Mouse (Mus musculus) forebrain, embryonic 16.5 days (tissue): ENCODE measurements around the gene Cenpe. TPM values are rescaled to one million over a fixed set of nuclear protein-coding genes. Genes with fewer than 3 reads are reported as not detected.

ENCODE experiments used
- ATAC-seq: fragments of 200-750 bp; cut with Nextera tagmentation; 2 replicates; pipeline ENCODE4 v1.8.0; 2017; ENCODE audit warnings: mild to moderate bottlenecking, moderate library complexity
- H3K27ac ChIP-seq: fragments of 300-500 bp; sonication (generic); 2 replicates; pipeline ENCODE4 v1.5.1; 2014; ENCODE audit warnings: low read length, control low read depth
- H3K27me3 ChIP-seq: fragments of 300-500 bp; sonication (generic); replicated peaks from 2 replicates; pipeline ENCODE4 v1.6.1; 2014; ENCODE audit warnings: low read length; ENCODE audit not compliant: control insufficient read depth, insufficient read depth
- H3K36me3 ChIP-seq: fragments of 300-500 bp; sonication (generic); 2 replicates; pipeline ENCODE4 v1.6.1; 2014; ENCODE audit not compliant: control insufficient read depth, insufficient read depth
- H3K4me1 ChIP-seq: fragments of 300-500 bp; sonication (generic); replicated peaks from 2 replicates; pipeline ENCODE4 v1.6.1; 2014; ENCODE audit warnings: low read length; ENCODE audit not compliant: control insufficient read depth, insufficient read depth
- H3K4me2 ChIP-seq: fragments of 300-500 bp; sonication (generic); 2 replicates; pipeline ENCODE4 v1.6.1; 2014; ENCODE audit warnings: mild to moderate bottlenecking, low read length, control low read depth
- H3K4me3 ChIP-seq: fragments of 300-500 bp; sonication (generic); replicated peaks from 2 replicates; pipeline ENCODE4 v1.5.1; 2014; ENCODE audit warnings: mild to moderate bottlenecking, low read length, control low read depth
- H3K9ac ChIP-seq: fragments of 300-500 bp; sonication (generic); replicated peaks from 2 replicates; pipeline ENCODE4 v1.6.1; 2014; ENCODE audit warnings: low read depth, low read length, control low read depth
- H3K9me3 ChIP-seq: fragments of 300-500 bp; sonication (generic); 2 replicates; pipeline ENCODE4 v1.6.1; 2016; ENCODE audit warnings: low read length; ENCODE audit not compliant: control insufficient read depth
- WGBS: fragments of 180-500 bp; shearing (Covaris S2); extraction: QIAGEN DNeasy Blood & Tissue Kit; methylation state at CpG from one replicate; pipeline ENCODE4 v1.1.7; 2014; 5-methylcytosine and 5-hydroxymethylcytosine counted together
- polyA plus RNA-seq: library from polyadenylated mRNA; unstranded; fragments of >200 nt; fragmentation: Nextera tagmentation; extraction: Ambion mirVana; gene quantifications from 2 replicates; pipeline ENCODE4 v1.2.1, GENCODE M21; 2015

Gene Cenpe
- polyA plus RNA-seq, 1 experiment from 2014 or later: 10.5 TPM

DNA sequence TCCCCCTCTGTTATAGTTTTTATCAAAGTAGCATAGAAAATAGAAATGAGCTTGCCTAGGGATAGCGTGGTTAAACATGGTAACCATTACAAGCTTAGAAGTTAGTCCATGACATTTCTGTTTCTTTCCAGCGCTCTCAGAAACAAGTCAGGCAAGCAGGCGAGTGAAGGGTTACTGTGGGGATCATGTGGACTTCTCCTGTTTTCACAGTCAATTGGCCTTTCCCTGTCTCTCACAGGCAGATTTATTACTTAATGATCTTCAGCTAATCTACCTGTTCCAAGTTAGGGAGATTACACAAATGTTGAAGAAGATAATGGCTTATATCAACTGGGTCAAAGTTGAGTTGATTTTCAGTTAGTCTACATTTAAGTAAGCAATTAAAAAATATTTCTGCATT is 20.1 kb downstream of the Cenpe start:
- ATAC-seq: no peak
- Histone ChIP-seq H3K4me3 (no peak overlapping the region), H3K4me2 (no peak overlapping the region), H3K27me3 (no peaks in the 10 kb centered on the region), H3K4me1 (no peaks in the 10 kb centered on the region), H3K9ac (no peak overlapping the region), H3K9me3 (no peaks in the 10 kb centered on the region), H3K36me3 (peaks cover 7% of the 10 kb centered on the region), H3K27ac (no peak overlapping the region)
- WGBS: 94% methylated on average over 3 of the region's 3 CpGs

DNA sequence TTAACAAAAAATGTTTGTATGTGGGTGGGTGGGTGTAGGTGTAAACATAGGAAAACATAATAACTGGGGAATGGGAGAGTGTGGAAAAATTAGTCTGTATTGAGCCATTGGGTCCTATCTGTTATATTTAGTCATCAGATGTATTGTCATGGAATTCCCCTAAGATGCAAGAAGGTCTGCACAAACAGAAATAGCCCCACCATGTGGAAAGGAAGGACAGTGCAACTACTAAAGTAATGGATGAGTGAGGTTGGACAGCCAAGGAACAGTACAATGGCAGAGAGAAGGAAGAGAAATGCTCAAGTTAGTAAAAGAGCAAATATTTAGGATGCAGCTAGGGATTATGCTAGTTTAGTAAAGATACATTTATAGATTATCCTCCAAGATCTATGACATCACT is 33.4 kb downstream of the Cenpe start:
- ATAC-seq: 0 out of 2 replicates have a peak, but pooled peaks have one; percentile 38
- no peak overlapping the region for H3K27ac ChIP-seq
- H3K27me3 ChIP-seq: no peaks in the 10 kb centered on the region
- H3K4me3 ChIP-seq: no peak overlapping the region
- H3K4me2 ChIP-seq: no peak overlapping the region
- H3K4me1 ChIP-seq: no peaks in the 10 kb centered on the region
- H3K9ac ChIP-seq: no peak overlapping the region
- no peaks in the 10 kb centered on the region for H3K9me3 ChIP-seq
- H3K36me3 ChIP-seq: peaks cover 9% of the 10 kb centered on the region

DNA sequence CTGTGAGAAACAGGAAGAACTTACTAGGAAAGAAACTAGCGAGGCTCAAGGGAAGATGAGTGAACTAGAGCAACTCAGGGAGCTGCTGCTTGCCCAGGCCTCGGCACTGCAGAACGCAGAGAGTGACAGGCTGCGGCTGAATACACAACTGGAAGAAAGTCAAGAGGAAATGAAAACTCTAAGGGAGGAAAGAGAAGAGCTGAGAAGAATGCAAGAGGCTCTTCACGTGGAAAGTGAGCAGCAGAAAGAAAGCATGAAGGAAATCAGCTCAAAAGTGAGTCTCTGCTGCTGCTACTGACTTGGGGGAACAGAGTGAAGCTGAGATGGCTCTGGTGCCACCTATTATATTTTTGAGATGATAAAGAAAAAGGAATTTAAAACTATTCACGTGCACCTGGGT is 34.5 kb downstream of the Cenpe start:
- no peak overlapping the region for H3K27ac ChIP-seq
- peaks cover 7% of the 10 kb centered on the region for H3K36me3 ChIP-seq
- 93% methylated on average over 6 of the region's 6 CpGs for WGBS
- no peak overlapping the region for H3K9ac ChIP-seq
- no peaks in the 10 kb centered on the region for H3K9me3 ChIP-seq
- ATAC-seq: no peak
- H3K4me2 ChIP-seq: no peak overlapping the region
- H3K4me3 ChIP-seq: no peak overlapping the region
- H3K27me3 ChIP-seq: no peaks in the 10 kb centered on the region
- no peaks in the 10 kb centered on the region for H3K4me1 ChIP-seq

DNA sequence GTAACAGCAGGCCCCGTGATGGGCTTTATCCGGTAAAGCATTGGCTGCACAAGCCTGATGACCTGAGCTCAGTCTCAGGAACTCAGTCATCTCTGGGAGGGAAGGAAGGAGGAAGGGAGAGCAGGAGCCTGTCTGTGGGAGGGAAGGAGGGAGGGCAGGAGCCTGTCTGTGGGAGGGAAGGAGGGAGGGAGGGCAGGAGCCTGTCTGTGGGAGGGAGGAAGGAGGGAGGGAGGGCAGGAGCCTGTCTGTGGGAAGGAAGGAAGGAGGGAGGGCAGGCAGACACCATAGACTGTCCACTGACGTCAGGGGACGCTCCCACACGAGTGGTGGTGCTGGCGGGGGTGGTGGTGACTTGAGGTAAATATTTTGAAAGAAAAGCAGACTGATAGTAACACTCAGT is 36.8 kb downstream of the Cenpe start:
- no peaks in the 10 kb centered on the region for H3K27me3 ChIP-seq
- H3K36me3 ChIP-seq: peaks cover 5% of the 10 kb centered on the region; the same call in 1 of the 2 replicates
- no peak overlapping the region for H3K9ac ChIP-seq
- H3K4me3 ChIP-seq: no peak overlapping the region
- H3K9me3 ChIP-seq: no peaks in the 10 kb centered on the region
- WGBS: 81% methylated on average over 6 of the region's 6 CpGs
- no peak overlapping the region for H3K4me2 ChIP-seq
- H3K27ac ChIP-seq: no peak overlapping the region
- ATAC-seq: no peak; the same call in 1 of the 2 replicates
- no peaks in the 10 kb centered on the region for H3K4me1 ChIP-seq

DNA sequence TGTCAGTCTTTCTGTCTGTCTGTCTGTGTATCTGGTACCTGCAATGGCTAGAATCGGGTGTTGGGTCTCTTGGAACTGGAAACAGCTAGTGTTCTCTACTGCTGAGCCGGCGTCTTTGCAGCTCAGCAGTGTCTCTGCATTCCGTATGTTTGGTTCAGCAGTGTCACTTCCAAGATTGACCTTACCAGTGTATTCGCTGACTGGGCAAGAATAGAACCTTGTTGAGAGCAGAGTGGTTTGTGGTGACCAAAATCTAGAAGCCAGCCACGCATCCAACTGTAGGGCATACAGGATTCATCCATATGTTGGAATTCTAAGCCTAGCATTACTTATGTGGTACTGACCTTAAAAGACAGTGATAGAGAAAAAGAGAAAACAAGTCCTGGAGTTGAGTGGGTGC is 39.5 kb downstream of the Cenpe start:
- Histone ChIP-seq H3K9me3 (no peaks in the 10 kb centered on the region), H3K9ac (no peak overlapping the region), H3K4me1 (no peaks in the 10 kb centered on the region), H3K27ac (no peak overlapping the region), H3K4me2 (no peak overlapping the region), H3K4me3 (no peak overlapping the region), H3K36me3 (peaks cover 5% of the 10 kb centered on the region; the same call in 1 of the 2 replicates), H3K27me3 (no peaks in the 10 kb centered on the region)
- 92% methylated on average over 6 of the region's 6 CpGs for WGBS
- no peak for ATAC-seq

DNA sequence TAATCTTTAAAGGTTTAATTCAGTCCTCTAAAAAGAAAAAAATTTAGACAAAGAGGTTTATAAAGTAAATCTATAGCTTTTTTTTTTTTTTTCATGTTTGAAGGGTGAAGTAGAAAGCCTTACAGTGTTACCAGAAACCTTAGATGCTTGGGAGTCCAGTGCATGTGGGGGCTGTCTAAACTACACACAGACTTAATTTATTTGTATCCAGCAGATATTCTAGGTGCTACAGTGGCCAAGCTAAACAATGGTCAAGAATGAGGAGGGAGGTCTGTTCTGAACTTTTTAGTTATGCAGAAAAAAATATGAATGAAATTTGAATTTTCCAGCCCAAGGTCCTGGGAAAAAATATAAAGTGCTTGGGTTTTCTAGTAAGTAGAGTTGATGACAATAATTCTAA is 42.4 kb downstream of the Cenpe start:
- no peak for ATAC-seq
- Histone ChIP-seq H3K36me3 (0 out of 2 replicates have a peak, but pooled peaks cover 2% of the 10 kb centered on the region), H3K9ac (no peak overlapping the region), H3K4me1 (no peaks in the 10 kb centered on the region), H3K27ac (no peak overlapping the region), H3K27me3 (no peaks in the 10 kb centered on the region), H3K4me2 (no peak overlapping the region), H3K4me3 (no peak overlapping the region), H3K9me3 (no peaks in the 10 kb centered on the region)

DNA sequence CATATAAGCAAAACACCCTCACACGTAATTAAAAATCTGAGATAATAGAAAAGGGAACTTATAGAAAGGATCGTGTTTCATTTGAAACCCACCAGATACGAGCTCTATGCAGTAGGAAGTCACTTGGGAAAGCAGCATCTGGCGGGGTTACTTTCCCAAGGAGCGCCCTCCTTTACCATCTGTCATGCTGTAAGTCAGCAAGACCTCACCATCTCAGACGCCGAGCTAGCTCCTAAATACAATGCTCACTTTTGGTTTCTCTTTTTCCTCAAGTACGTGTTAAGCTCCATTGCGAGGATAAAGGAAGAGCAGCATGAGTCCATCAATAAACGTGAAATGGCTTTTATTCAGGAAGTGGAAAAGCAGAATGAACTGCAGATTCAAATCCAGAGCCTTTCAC is 46.6 kb downstream of the Cenpe start:
- H3K36me3 ChIP-seq: no peaks in the 10 kb centered on the region
- no peaks in the 10 kb centered on the region for H3K9me3 ChIP-seq
- H3K9ac ChIP-seq: no peak overlapping the region
- H3K27ac ChIP-seq: no peak overlapping the region
- H3K4me1 ChIP-seq: no peaks in the 10 kb centered on the region
- no peak overlapping the region for H3K4me2 ChIP-seq
- H3K27me3 ChIP-seq: no peaks in the 10 kb centered on the region
- WGBS: 80% methylated on average over 10 of the region's 10 CpGs
- H3K4me3 ChIP-seq: no peak overlapping the region
- no peak for ATAC-seq

DNA sequence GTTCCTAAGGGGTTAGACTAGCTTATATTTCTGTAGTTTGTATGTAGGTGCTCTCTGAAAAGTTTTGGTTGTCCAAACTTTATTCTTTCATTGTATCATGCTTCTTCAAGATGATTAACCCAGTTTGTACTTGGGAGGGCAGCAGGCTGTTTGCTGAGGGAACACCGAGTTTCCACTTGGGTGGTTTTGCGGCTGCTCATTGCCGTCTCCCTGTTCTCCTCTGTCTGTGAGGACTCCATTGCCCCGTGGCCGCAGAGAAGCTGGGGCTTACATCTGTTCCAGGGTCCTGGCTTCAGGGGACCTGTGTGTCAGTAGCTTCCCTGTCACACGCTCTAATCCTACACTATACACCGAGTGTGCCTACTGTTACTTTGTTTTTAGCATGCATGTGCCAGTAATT is 47.9 kb downstream of the Cenpe start:
- H3K4me3 ChIP-seq: no peak overlapping the region
- no peaks in the 10 kb centered on the region for H3K9me3 ChIP-seq
- H3K4me2 ChIP-seq: no peak overlapping the region
- no peak for ATAC-seq
- 91% methylated on average over 7 of the region's 7 CpGs for WGBS
- H3K27me3 ChIP-seq: no peaks in the 10 kb centered on the region
- no peaks in the 10 kb centered on the region for H3K36me3 ChIP-seq
- no peak overlapping the region for H3K9ac ChIP-seq
- H3K27ac ChIP-seq: no peak overlapping the region
- H3K4me1 ChIP-seq: no peaks in the 10 kb centered on the region

DNA sequence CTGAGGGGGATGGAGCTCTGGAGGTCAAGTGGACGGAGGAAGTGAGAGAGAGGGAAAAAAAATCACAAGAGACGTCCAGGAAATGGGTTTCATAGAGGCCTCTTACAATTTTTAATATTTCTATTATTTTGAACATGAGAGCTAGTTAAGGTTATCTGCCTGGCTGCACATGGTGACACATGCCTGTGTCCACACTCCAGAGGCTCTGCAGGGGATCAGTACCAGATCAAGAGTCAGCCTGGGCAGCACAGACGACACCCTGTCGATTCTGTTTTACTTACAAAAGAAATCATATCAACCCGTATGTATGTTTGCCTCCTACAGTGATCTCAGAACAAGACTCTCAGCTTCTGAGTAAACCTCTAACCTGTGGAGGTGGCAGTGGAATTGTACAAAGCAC is 56.3 kb downstream of the Cenpe start:
- Histone ChIP-seq H3K36me3 (no peaks in the 10 kb centered on the region), H3K4me1 (no peaks in the 10 kb centered on the region), H3K4me3 (no peak overlapping the region), H3K9me3 (no peaks in the 10 kb centered on the region), H3K9ac (no peak overlapping the region), H3K27ac (no peak overlapping the region), H3K27me3 (no peaks in the 10 kb centered on the region), H3K4me2 (no peak overlapping the region)
- 88% methylated on average over 5 of the region's 5 CpGs for WGBS
- ATAC-seq: no peak

DNA sequence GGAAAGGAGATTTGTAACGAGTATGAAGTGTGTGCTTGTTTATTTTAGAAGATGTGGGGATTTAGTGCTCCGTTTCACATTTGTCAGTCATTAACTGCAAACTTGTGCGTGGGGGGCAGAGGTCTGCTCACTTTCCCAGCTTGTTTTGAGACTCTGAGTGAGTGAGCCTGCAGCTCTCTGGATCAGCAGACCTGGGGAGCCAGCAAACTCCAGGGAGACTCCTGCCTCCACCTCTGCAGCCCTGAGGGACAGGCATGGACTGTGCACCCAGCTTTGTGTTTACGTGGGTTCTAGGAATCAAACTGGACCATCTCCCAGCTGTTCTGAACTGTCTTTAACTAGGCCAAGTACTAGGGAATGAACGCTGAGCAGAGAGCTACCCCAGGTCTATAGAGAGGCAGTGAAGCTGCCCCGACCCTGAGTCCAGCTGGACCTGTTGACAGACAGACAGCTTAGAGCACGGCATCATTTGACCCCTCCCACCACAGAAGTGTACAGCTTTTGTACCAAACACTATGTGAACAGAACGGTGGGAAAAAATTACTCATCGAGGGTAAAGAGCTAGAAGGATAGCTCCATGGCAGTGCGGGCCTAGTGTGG is 57.2 kb downstream of the Cenpe start:
- Histone ChIP-seq H3K4me1 (no peaks in the 10 kb centered on the region), H3K4me2 (no peak overlapping the region), H3K27me3 (no peaks in the 10 kb centered on the region), H3K4me3 (no peak overlapping the region), H3K9ac (no peak overlapping the region), H3K36me3 (no peaks in the 10 kb centered on the region), H3K9me3 (no peaks in the 10 kb centered on the region), H3K27ac (no peak overlapping the region)
- 92% methylated on average over 10 of the region's 10 CpGs for WGBS
- ATAC-seq: no peak
